Mouse (Mus musculus) stomach, embryonic 16.5 days (tissue): Measurements from ENCODE around the gene Rap1gap. TPM values are rescaled to one million over a fixed set of nuclear protein-coding genes. Genes with fewer than 3 reads are reported as not detected.

Experiments used
- ATAC-seq: fragments of 200-750 bp; cut with Nextera tagmentation; 2 replicates; pipeline ENCODE4 v1.8.0; 2017; ENCODE audit warnings: moderate number of reproducible peaks, moderate TSS enrichment; ENCODE audit not compliant: insufficient read depth, low FRiP score
- H3K27ac ChIP-seq: fragments of 300-500 bp; sonication (generic); 2 replicates; pipeline ENCODE4 v1.5.1; 2014; ENCODE audit warnings: low read length
- H3K27me3 ChIP-seq: fragments of 300-500 bp; sonication (generic); 2 replicates; pipeline ENCODE4 v1.6.1; 2014; ENCODE audit warnings: low read length, control low read depth, mixed read lengths; ENCODE audit not compliant: control insufficient read depth, insufficient read depth
- H3K36me3 ChIP-seq: fragments of 300-500 bp; sonication (generic); 2 replicates; pipeline ENCODE4 v1.6.1; 2014; ENCODE audit warnings: low read length; ENCODE audit not compliant: control insufficient read depth, insufficient read depth
- H3K4me1 ChIP-seq: fragments of 300-500 bp; sonication (generic); 2 replicates; pipeline ENCODE4 v1.6.1; 2014; ENCODE audit warnings: low read length, control low read depth, mixed read lengths; ENCODE audit not compliant: control insufficient read depth, insufficient read depth
- H3K4me2 ChIP-seq: fragments of 300-500 bp; sonication (generic); 2 replicates; pipeline ENCODE4 v1.6.1; 2014; ENCODE audit warnings: low read depth, low read length, mixed read lengths
- H3K4me3 ChIP-seq: fragments of 300-500 bp; sonication (generic); replicated peaks from 2 replicates; pipeline ENCODE4 v1.5.1; 2014; ENCODE audit warnings: mild to moderate bottlenecking, low read length
- H3K9ac ChIP-seq: fragments of 300-500 bp; sonication (generic); 2 replicates; pipeline ENCODE4 v1.6.1; 2014; ENCODE audit warnings: low read length
- H3K9me3 ChIP-seq: fragments of 300-500 bp; sonication (generic); replicated peaks from 2 replicates; pipeline ENCODE4 v1.6.1; 2016; ENCODE audit warnings: low read length, control low read depth; ENCODE audit not compliant: control insufficient read depth
- WGBS: fragments of 180-500 bp; shearing (Covaris S2); extraction: QIAGEN DNeasy Blood & Tissue Kit; methylation state at CpG from one replicate; pipeline ENCODE4 v1.1.7; 2014; 5-methylcytosine and 5-hydroxymethylcytosine counted together
- polyA plus RNA-seq: library from polyadenylated mRNA; unstranded; fragments of >200 nt; fragmentation: Nextera tagmentation; extraction: Ambion mirVana; gene quantifications from 2 replicates; pipeline ENCODE4 v1.2.1, GENCODE M21; 2015

Rap1gap gene
- polyA plus RNA-seq, 1 experiment from 2014 or later = 58.1 TPM

GRCm38 (mm10) chr4:137772438-137773056, 108.0 kb downstream of the Rap1gap start:
- Histone ChIP-seq H3K4me2 (no peak overlapping the region), H3K36me3 (no peaks in the 10 kb centered on the region), H3K9me3 (no peaks in the 10 kb centered on the region), H3K27ac (no peak overlapping the region), H3K9ac (no peak overlapping the region), H3K4me3 (no peak overlapping the region), H3K27me3 (no peaks in the 10 kb centered on the region), H3K4me1 (peaks cover 16% of the 10 kb centered on the region)
- WGBS = 70% methylated on average over 16 of the region's 16 CpGs
- no peak for ATAC-seq

GRCm38 (mm10) chr4:137773369-137773899, 108.9 kb downstream of the Rap1gap start:
- Histone ChIP-seq H3K4me3 (no peak overlapping the region), H3K9me3 (no peaks in the 10 kb centered on the region), H3K4me2 (no peak overlapping the region), H3K9ac (no peak overlapping the region), H3K4me1 (peaks cover 16% of the 10 kb centered on the region), H3K27me3 (no peaks in the 10 kb centered on the region), H3K27ac (no peak overlapping the region; the same call in 1 of the 2 replicates), H3K36me3 (no peaks in the 10 kb centered on the region)
- 35% methylated on average over 2 of the region's 2 CpGs for WGBS
- ATAC-seq = no peak

DNA sequence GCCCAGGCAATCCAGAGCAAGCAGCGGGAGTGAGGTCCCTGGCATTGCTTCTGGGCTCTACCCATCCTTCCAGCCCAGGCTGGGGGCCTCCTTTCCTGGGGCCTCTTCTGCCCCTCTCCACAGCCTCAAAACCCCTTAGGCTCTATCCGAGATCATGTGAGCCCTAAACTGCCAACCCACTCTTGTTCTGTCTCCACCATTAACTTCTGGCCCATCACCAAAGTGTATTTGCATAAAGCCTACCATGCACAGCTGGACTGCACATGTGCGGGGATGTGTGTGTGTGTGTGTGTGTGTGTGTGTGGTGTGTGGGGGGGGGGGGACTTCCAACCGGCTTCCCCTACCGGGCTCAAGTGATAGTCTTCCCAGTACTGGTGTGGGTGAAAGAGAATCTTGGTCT, 109.5 kb downstream of the Rap1gap start:
- ATAC-seq = peak; percentile 33; the same call in 1 of the 2 replicates
- no peaks in the 10 kb centered on the region for H3K36me3 ChIP-seq
- 68% methylated on average over 5 of the region's 5 CpGs for WGBS
- no peak overlapping the region; the same call in 1 of the 2 replicates for H3K27ac ChIP-seq
- no peaks in the 10 kb centered on the region for H3K27me3 ChIP-seq
- peaks cover 16% of the 10 kb centered on the region for H3K4me1 ChIP-seq
- H3K9ac ChIP-seq = 0 out of 2 replicates have a peak overlapping the region, but pooled peaks have one; percentile 12
- no peaks in the 10 kb centered on the region for H3K9me3 ChIP-seq
- H3K4me2 ChIP-seq = no peak overlapping the region
- H3K4me3 ChIP-seq = no peak overlapping the region

GRCm38 (mm10) chr4:137774505-137774904, 110.0 kb downstream of the Rap1gap start:
- Histone ChIP-seq H3K27ac (no peak overlapping the region), H3K4me2 (no peak overlapping the region), H3K36me3 (no peaks in the 10 kb centered on the region), H3K9ac (no peak overlapping the region), H3K9me3 (no peaks in the 10 kb centered on the region), H3K4me3 (no peak overlapping the region), H3K27me3 (no peaks in the 10 kb centered on the region), H3K4me1 (peaks cover 16% of the 10 kb centered on the region)
- 78% methylated on average over 6 of the region's 6 CpGs for WGBS
- no peak for ATAC-seq

DNA sequence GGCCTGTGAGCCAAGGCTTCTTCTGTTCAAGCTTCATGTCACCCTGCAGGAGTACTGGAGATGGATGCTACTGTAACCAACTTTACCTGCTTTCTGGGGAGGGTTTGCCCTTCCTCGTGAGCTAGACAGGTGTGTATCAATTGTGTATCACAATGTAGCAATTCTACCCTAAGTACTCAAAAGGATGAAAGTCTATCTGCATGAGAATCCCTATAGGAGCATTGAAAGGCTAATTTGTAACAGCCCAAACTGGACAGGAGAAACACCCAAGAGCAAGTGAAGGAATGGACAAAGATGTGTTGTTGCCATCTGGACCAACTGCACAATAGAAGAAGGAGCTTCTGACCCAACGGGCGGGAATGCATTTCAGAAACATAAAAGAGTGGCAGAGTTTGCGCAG, 113.3 kb downstream of the Rap1gap start:
- Histone ChIP-seq H3K9ac (no peak overlapping the region), H3K36me3 (no peaks in the 10 kb centered on the region), H3K4me3 (no peak overlapping the region), H3K4me2 (no peak overlapping the region), H3K9me3 (no peaks in the 10 kb centered on the region), H3K4me1 (no peaks in the 10 kb centered on the region), H3K27ac (no peak overlapping the region), H3K27me3 (no peaks in the 10 kb centered on the region)
- WGBS = 85% methylated on average over 4 of the region's 4 CpGs
- ATAC-seq = no peak

- Histone ChIP-seq H3K27ac (no peak overlapping the region), H3K27me3 (no peaks in the 10 kb centered on the region), H3K9me3 (no peaks in the 10 kb centered on the region), H3K36me3 (no peaks in the 10 kb centered on the region), H3K4me2 (no peak overlapping the region), H3K9ac (no peak overlapping the region), H3K4me3 (no peak overlapping the region), H3K4me1 (no peaks in the 10 kb centered on the region)
- ATAC-seq = no peak
- WGBS = 78% methylated on average over 17 of the region's 17 CpGs
These were observed 114.1 kb downstream of the Rap1gap start for GRCm38 (mm10) chr4:137778397-137779184.

Other genes starting within 250 kb of the Rap1gap start
- 406 and 529 TPM in 2 replicates for gene Cela3b, start 234.2 kb upstream of the Rap1gap start, polyA plus RNA-seq
- not detected in 2 replicates for gene 1700013G24Rik, start 211.4 kb upstream of the Rap1gap start, polyA plus RNA-seq
- 29.5 and 31.7 TPM in 2 replicates for gene Hspg2, start 196.0 kb upstream of the Rap1gap start, polyA plus RNA-seq
- not detected in 2 replicates for gene Ldlrad2, start 90.2 kb upstream of the Rap1gap start, polyA plus RNA-seq
- 55.8 and 58.3 TPM in 2 replicates for gene Usp48, start 71.0 kb upstream of the Rap1gap start, polyA plus RNA-seq
- gene Alpl, start 131.7 kb downstream of the Rap1gap start, polyA plus RNA-seq = 9.8 and 10.5 TPM in 2 replicates
- 48.6 and 59.9 TPM in 2 replicates for gene Ece1, start 197.5 kb downstream of the Rap1gap start, polyA plus RNA-seq